Comparison of ENCODE assay signal across 8 mouse cellular contexts in the genomic region with DNA sequence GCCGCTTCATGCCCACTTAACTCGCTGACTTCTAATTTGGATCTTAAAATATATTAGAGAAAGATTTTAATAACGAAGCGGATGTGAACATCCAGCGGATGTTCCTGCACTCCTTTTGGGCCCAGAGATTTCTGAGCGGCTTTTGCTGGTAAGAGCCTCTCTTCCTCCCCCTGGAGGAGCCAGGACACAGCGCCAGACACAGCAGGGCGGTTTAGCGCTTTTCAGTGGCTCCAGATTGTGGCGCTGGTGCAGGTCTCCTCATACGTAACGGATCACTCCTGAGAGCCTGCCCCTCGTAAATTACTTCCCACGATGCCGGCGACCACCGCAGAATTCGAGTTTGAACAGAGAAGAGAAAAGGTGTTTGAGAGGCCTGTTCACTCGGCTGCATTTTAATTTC. TPM values are rescaled to one million over a fixed set of nuclear protein-coding genes. Genes with fewer than 3 reads are reported as not detected.
DNase-seq lines count a peak whose midpoint lies in the region; ATAC-seq and TF ChIP-seq lines count a peak whose summit lies in the region.

No protein-coding gene starts in this region.

- peak overlapping the region; percentile 49 for H3K9ac ChIP-seq in heart, embryonic 15.5 days
- H3K9ac ChIP-seq in kidney, postnatal 0 days (ENCODE audit: low read depth, low read length) = no peak overlapping the region
- H3K9ac ChIP-seq in liver, embryonic 13.5 days = no peak overlapping the region
- H3K9ac ChIP-seq in neural tube, embryonic 12.5 days = no peak overlapping the region

- peaks cover 8% of the 10 kb centered on the region for H3K4me1 ChIP-seq in heart, embryonic 15.5 days (replicated peaks)
- H3K4me1 ChIP-seq in kidney, postnatal 0 days (replicated peaks; ENCODE audit: insufficient read depth, low read length) = peaks cover 5% of the 10 kb centered on the region; the same call in 1 of the 2 replicates
- no peaks in the 10 kb centered on the region for H3K4me1 ChIP-seq in liver, embryonic 13.5 days (replicated peaks)
- H3K4me1 ChIP-seq in neural tube, embryonic 12.5 days = peaks cover 59% of the 10 kb centered on the region

- TF ChIP-seq CTCF in gastrocnemius, adult 2 months (IDR thresholded peaks at IDR 0.05) = peak; percentile 60
- peak; percentile 69 for TF ChIP-seq CTCF in kidney, postnatal 0 days (IDR thresholded peaks at IDR 0.05; ENCODE audit: low read depth)

- DNase-seq in gastrocnemius, adult 2 months = peak; percentile 51
- no peak for DNase-seq in gastrocnemius, postnatal 25 days
- DNase-seq in embryo, embryonic 9.5 days (ENCODE audit: extremely low spot score) = peak; percentile 76
- DNase-seq in kidney, postnatal 0 days (ENCODE audit: low spot score) = peak; percentile 92
- DNase-seq in liver, embryonic 13.5 days = no peak

- H3K36me3 ChIP-seq in heart, embryonic 15.5 days = no peaks in the 10 kb centered on the region
- H3K36me3 ChIP-seq in kidney, postnatal 0 days (ENCODE audit: insufficient read depth, low read length) = no peaks in the 10 kb centered on the region
- H3K36me3 ChIP-seq in liver, embryonic 13.5 days = no peaks in the 10 kb centered on the region
- no peaks in the 10 kb centered on the region for H3K36me3 ChIP-seq in neural tube, embryonic 12.5 days

- H3K27ac ChIP-seq in gastrocnemius, adult 2 months = no peak overlapping the region
- no peak overlapping the region for H3K27ac ChIP-seq in heart, embryonic 15.5 days
- H3K27ac ChIP-seq in kidney, postnatal 0 days = no peak overlapping the region
- H3K27ac ChIP-seq in liver, embryonic 13.5 days = no peak overlapping the region
- peak overlapping the region; percentile 53; the same call in 1 of the 2 replicates for H3K27ac ChIP-seq in neural tube, embryonic 12.5 days

- H3K4me2 ChIP-seq in heart, embryonic 15.5 days = peak overlapping the region; percentile 65
- peak overlapping the region; percentile 46 for H3K4me2 ChIP-seq in kidney, postnatal 0 days (ENCODE audit: low read length)
- peak overlapping the region; percentile 21; the same call in 1 of the 2 replicates for H3K4me2 ChIP-seq in liver, embryonic 13.5 days
- peak overlapping the region; percentile 53 for H3K4me2 ChIP-seq in neural tube, embryonic 12.5 days (replicated peaks)

- peak; percentile 77 for ATAC-seq in heart, embryonic 15.5 days (replicated peaks; ENCODE audit: insufficient number of reproducible peaks, insufficient read depth, low FRiP score, low read depth)
- ATAC-seq in kidney, postnatal 0 days (replicated peaks; ENCODE audit: low FRiP score, low read depth) = no peak; the same call in 1 of the 2 replicates
- ATAC-seq in liver, embryonic 13.5 days (ENCODE audit: low read depth) = no peak
- ATAC-seq in neural tube, embryonic 12.5 days (ENCODE audit: low FRiP score, low read depth) = peak; percentile 71; the same call in 1 of the 2 replicates
- no peak for ATAC-seq in erythroid progenitor cell, adult 5-6 weeks (replicated peaks; ENCODE audit: low FRiP score, poor library complexity, severe bottlenecking)

- 2% methylated on average over 19 of the region's 19 CpGs for WGBS in heart, embryonic 15.5 days
- WGBS in kidney, postnatal 0 days = under 1% methylated on average over 19 of the region's 19 CpGs
- WGBS in liver, embryonic 13.5 days (ENCODE audit: insufficient replicate concordance) = 6% methylated on average over 19 of the region's 19 CpGs
- WGBS in neural tube, embryonic 12.5 days = 1% methylated on average over 19 of the region's 19 CpGs

- intact Hi-C loops in gastrocnemius, adult 2 months (cut with DNase I) = no loop called here

- peak overlapping the region; percentile 63 for H3K4me3 ChIP-seq in gastrocnemius, adult 2 months
- peak overlapping the region; percentile 32 for H3K4me3 ChIP-seq in heart, embryonic 15.5 days
- peak overlapping the region; percentile 13; the same call in 1 of the 2 replicates for H3K4me3 ChIP-seq in kidney, postnatal 0 days (replicated peaks; ENCODE audit: low read depth, low read length)
- H3K4me3 ChIP-seq in liver, embryonic 13.5 days (replicated peaks) = no peak overlapping the region
- H3K4me3 ChIP-seq in neural tube, embryonic 12.5 days = peak overlapping the region; percentile 14

- H3K9me3 ChIP-seq in heart, embryonic 15.5 days (replicated peaks) = no peaks in the 10 kb centered on the region
- no peaks in the 10 kb centered on the region for H3K9me3 ChIP-seq in kidney, postnatal 0 days (replicated peaks; ENCODE audit: low read length)
- H3K9me3 ChIP-seq in liver, embryonic 13.5 days (replicated peaks) = no peaks in the 10 kb centered on the region
- H3K9me3 ChIP-seq in neural tube, embryonic 12.5 days = no peaks in the 10 kb centered on the region

- peaks cover 11% of the 10 kb centered on the region for H3K27me3 ChIP-seq in heart, embryonic 15.5 days
- H3K27me3 ChIP-seq in kidney, postnatal 0 days (ENCODE audit: insufficient read depth, low read length) = no peaks in the 10 kb centered on the region
- H3K27me3 ChIP-seq in liver, embryonic 13.5 days = peaks cover 21% of the 10 kb centered on the region
- no peaks in the 10 kb centered on the region for H3K27me3 ChIP-seq in neural tube, embryonic 12.5 days (replicated peaks)

RNA-seq across cellular contexts. Expression of gene Snx11, which starts 41.5 kb away (rescaled TPM):
- total RNA-seq in gastrocnemius, adult 2 months (2021) = 10 to 100 TPM; 11.1 to 13.6 TPM
- total RNA-seq in gastrocnemius, postnatal 25 days (2021) = 10 to 100 TPM in 1 of 2 experiments, 1 to 10 TPM in 1; 8.1 to 11.3 TPM
- polyA plus RNA-seq in heart, embryonic 15.5 days (2015; fragmentation: Nextera tagmentation; extraction: Ambion mirVana) = 10.9 and 13.4 TPM in 2 replicates
- polyA plus RNA-seq in kidney, postnatal 0 days (2015; fragmentation: Nextera tagmentation; extraction: Ambion mirVana) = 17.6 and 19.8 TPM in 2 replicates
- 9.7 and 10.6 TPM in 2 replicates for polyA plus RNA-seq in liver, embryonic 13.5 days (2015; fragmentation: Nextera tagmentation; extraction: Ambion mirVana)
- 57.0 and 58.4 TPM in 2 replicates for polyA plus RNA-seq in neural tube, embryonic 12.5 days (2016; fragmentation: Nextera tagmentation; extraction: Ambion mirVana)
- total RNA-seq in erythroid progenitor cell, adult 5-6 weeks (2015; ENCODE audit: low replicate concordance) = 14.4 and 31.9 TPM in 2 replicates
- 36.2 and 49.7 TPM in 2 replicates for total RNA-seq in erythroid progenitor cell, adult 5-6 weeks (2017; ENCODE audit: low replicate concordance)

RNA-seq across cellular contexts. Expression of gene Cbx1, which starts 53.0 kb away (rescaled TPM):
- total RNA-seq in gastrocnemius, adult 2 months (2021) = 10 to 100 TPM; 35.0 to 42.0 TPM
- total RNA-seq in gastrocnemius, postnatal 25 days (2021) = 10 to 100 TPM; 32.8 to 34.6 TPM
- polyA plus RNA-seq in heart, embryonic 15.5 days (2015; fragmentation: Nextera tagmentation; extraction: Ambion mirVana) = 52.4 and 52.9 TPM in 2 replicates
- 101 and 106 TPM in 2 replicates for polyA plus RNA-seq in kidney, postnatal 0 days (2015; fragmentation: Nextera tagmentation; extraction: Ambion mirVana)
- 47.5 and 51.9 TPM in 2 replicates for polyA plus RNA-seq in liver, embryonic 13.5 days (2015; fragmentation: Nextera tagmentation; extraction: Ambion mirVana)
- polyA plus RNA-seq in neural tube, embryonic 12.5 days (2016; fragmentation: Nextera tagmentation; extraction: Ambion mirVana) = 125 and 143 TPM in 2 replicates
- total RNA-seq in erythroid progenitor cell, adult 5-6 weeks (2015; ENCODE audit: low replicate concordance) = 41.5 and 60.9 TPM in 2 replicates
- total RNA-seq in erythroid progenitor cell, adult 5-6 weeks (2017; ENCODE audit: low replicate concordance) = 60.8 and 75.6 TPM in 2 replicates

Comparison
In these comparisons a context has a peak if more than half of its experiments do, and no peak if none do; other contexts are left out.
1. DNase-seq: peak in gastrocnemius, adult 2 months (single experiment), embryo, embryonic 9.5 days (single experiment) and kidney, postnatal 0 days (single experiment); none in gastrocnemius, postnatal 25 days (single experiment) and liver, embryonic 13.5 days (single experiment).
2. ATAC-seq: peak in heart, embryonic 15.5 days (single experiment) and neural tube, embryonic 12.5 days (single experiment); none in kidney, postnatal 0 days (single experiment), liver, embryonic 13.5 days (single experiment) and erythroid progenitor cell, adult 5-6 weeks (single experiment).
3. Peak in every context shown above with its lines, with median percentiles within 50 percentile points of each other: H3K4me2 ChIP-seq.